Mouse (Mus musculus) MEL (cell line): Measurements from ENCODE around the gene Camkk2. TPM values are rescaled to one million over a fixed set of nuclear protein-coding genes. Genes with fewer than 3 reads are reported as not detected.
A peak's percentile ranks its signal among the peaks of the same experiment; 100 is the strongest.

Source experiments
- DNase-seq: peaks from one replicate; pipeline ENCODE4 v3.0.0; 2011; ENCODE audit warnings: low read depth, low spot score
- H3K27ac ChIP-seq: 2 replicates; pipeline ENCODE4 v1.5.1; 2012; ENCODE audit warnings: low read depth, mild to moderate bottlenecking, control low read depth, low read length, moderate library complexity; ENCODE audit not compliant: control insufficient read depth
- H3K27me3 ChIP-seq, 2 experiments: fragments of 150-350 bp in 1 of 2; sonication (generic) in 1 of 2; 2 replicates each; pipeline ENCODE4 v1.6.1; 2012; ENCODE audit warnings: low read length in 2 of 2, mild to moderate bottlenecking in 2 of 2, improper control_type of control experiment in 1 of 2, moderate library complexity in 1 of 2; ENCODE audit not compliant: insufficient read depth in 2 of 2, control insufficient read depth in 1 of 2
- H3K36me3 ChIP-seq, 2 experiments: 2 replicates each; pipeline ENCODE4 v1.6.1; 2012 to 2014; ENCODE audit warnings: low read length in 2 of 2, improper control_type of control experiment in 1 of 2, inconsistent platforms in 1 of 2, mild to moderate bottlenecking in 1 of 2; ENCODE audit not compliant: insufficient read depth in 2 of 2, control insufficient read depth in 1 of 2
- H3K4me1 ChIP-seq, 2 experiments: fragments of 150-350 bp in 1 of 2; sonication (generic) in 1 of 2; 2 replicates each; pipeline ENCODE4 v1.6.1; 2012; ENCODE audit warnings: low read length in 2 of 2, improper control_type of control experiment in 1 of 2, mild to moderate bottlenecking in 1 of 2; ENCODE audit not compliant: insufficient read depth in 2 of 2, control insufficient read depth in 1 of 2
- H3K4me3 ChIP-seq, 2 experiments: fragments of 150-350 bp in 1 of 2; sonication (generic) in 1 of 2; 2 replicates each; pipeline ENCODE4 v1.5.1; 2012; ENCODE audit warnings: low read depth in 2 of 2, low read length in 2 of 2, mild to moderate bottlenecking in 2 of 2, moderate library complexity in 2 of 2, control low read depth in 1 of 2, improper control_type of control experiment in 1 of 2; ENCODE audit not compliant: control insufficient read depth in 1 of 2, insufficient read depth in 1 of 2
- H3K79me2 ChIP-seq: 2 replicates; pipeline ENCODE4 v1.6.1; 2012; ENCODE audit warnings: mild to moderate bottlenecking, low read length, moderate library complexity; ENCODE audit not compliant: control insufficient read depth, poor library complexity, insufficient read depth
- H3K9ac ChIP-seq: 2 replicates; pipeline ENCODE4 v1.6.1; 2012; ENCODE audit warnings: low read depth, mild to moderate bottlenecking, control low read depth, low read length, moderate library complexity; ENCODE audit not compliant: control insufficient read depth, poor library complexity, severe bottlenecking
- H3K9me3 ChIP-seq: fragments of 150-350 bp; sonication (generic); replicated peaks from 2 replicates; pipeline ENCODE4 v1.6.1; 2012; ENCODE audit warnings: mild to moderate bottlenecking, low read length, improper control_type of control experiment, moderate library complexity; ENCODE audit not compliant: insufficient read depth
- BHLHE40 ChIP-seq: IDR thresholded peaks from 2 replicates; pipeline ENCODE4 v1.6.1; 2012; ENCODE audit warnings: low read depth, mild to moderate bottlenecking, inconsistent platforms, low read length, improper control_type of control experiment, borderline replicate concordance
- CHD1 ChIP-seq: IDR thresholded peaks from 2 replicates; pipeline ENCODE4 v1.6.1; 2012; ENCODE audit warnings: low read depth, mild to moderate bottlenecking, inconsistent platforms, low read length, improper control_type of control experiment
- CTCF ChIP-seq, 3 experiments: IDR thresholded peaks in 2 of 3; conservative IDR thresholded peaks in 1 of 3; 2 replicates each; pipeline ENCODE4 v1.5.1; 2011 to 2012; ENCODE audit warnings: low read length in 3 of 3, low read depth in 2 of 3, mild to moderate bottlenecking in 2 of 3, improper control_type of control experiment in 1 of 3, inconsistent platforms in 1 of 3, mixed read lengths in 1 of 3, moderate library complexity in 1 of 3; ENCODE audit not compliant: control insufficient read depth in 1 of 3, insufficient read depth in 1 of 3, poor library complexity in 1 of 3, severe bottlenecking in 1 of 3
- E2F4 ChIP-seq: IDR thresholded peaks from 2 replicates; pipeline ENCODE4 v1.6.1; 2011; ENCODE audit warnings: low read depth, low read length, improper control_type of control experiment, borderline replicate concordance
- EP300 ChIP-seq, 2 experiments: IDR thresholded peaks; 2 replicates each; pipeline ENCODE4 v1.6.1; 2011; ENCODE audit warnings: improper control_type of control experiment in 2 of 2, low read length in 2 of 2, low read depth in 1 of 2, mild to moderate bottlenecking in 1 of 2
- ETS1 ChIP-seq: IDR thresholded peaks from 2 replicates; pipeline ENCODE4 v1.6.1; 2012; ENCODE audit warnings: low read depth, mild to moderate bottlenecking, inconsistent platforms, low read length, improper control_type of control experiment, moderate library complexity
- GABPA ChIP-seq: IDR thresholded peaks from 2 replicates; pipeline ENCODE4 v1.6.1; 2012; ENCODE audit warnings: low read depth, mild to moderate bottlenecking, inconsistent platforms, low read length, improper control_type of control experiment, moderate library complexity
- GATA1 ChIP-seq: IDR thresholded peaks from 2 replicates; pipeline ENCODE4 v1.6.1; 2011; ENCODE audit warnings: low read depth, low read length, improper control_type of control experiment
- HCFC1 ChIP-seq: IDR thresholded peaks from 2 replicates; pipeline ENCODE4 v1.6.1; 2012; ENCODE audit warnings: low read depth, mild to moderate bottlenecking, inconsistent platforms, low read length, improper control_type of control experiment, moderate library complexity
- JUND ChIP-seq: IDR thresholded peaks from 2 replicates; pipeline ENCODE4 v1.6.1; 2011; ENCODE audit warnings: low read depth, mild to moderate bottlenecking, improper control_type of control experiment, low read length
- KAT2A ChIP-seq: conservative IDR thresholded peaks from 2 replicates; pipeline ENCODE4 v1.6.1; 2012; ENCODE audit warnings: low read depth, low read length, improper control_type of control experiment, inconsistent platforms
- MAFK ChIP-seq: IDR thresholded peaks from 2 replicates; pipeline ENCODE4 v1.6.1; 2011; ENCODE audit warnings: low read depth, mild to moderate bottlenecking, low read length, improper control_type of control experiment, borderline replicate concordance
- MXI1 ChIP-seq: IDR thresholded peaks from 2 replicates; pipeline ENCODE4 v1.6.1; 2011; ENCODE audit warnings: mild to moderate bottlenecking, low read depth, low read length, improper control_type of control experiment
- MYB ChIP-seq: IDR thresholded peaks from 2 replicates; pipeline ENCODE4 v1.6.1; 2011; ENCODE audit warnings: mild to moderate bottlenecking, low read depth, low read length, improper control_type of control experiment
- MYC ChIP-seq: IDR thresholded peaks from 2 replicates; pipeline ENCODE4 v1.6.1; 2011; ENCODE audit warnings: low read depth, mild to moderate bottlenecking, low read length, improper control_type of control experiment, moderate library complexity
- NRF1 ChIP-seq: IDR thresholded peaks from 2 replicates; pipeline ENCODE4 v1.6.1; 2014; ENCODE audit warnings: low read depth, mild to moderate bottlenecking, inconsistent platforms, low read length, improper control_type of control experiment, moderate library complexity; ENCODE audit not compliant: poor library complexity, insufficient read depth, severe bottlenecking
- POLR2A ChIP-seq, 2 experiments: IDR thresholded peaks; 2 replicates each; pipeline ENCODE4 v1.6.1; 2011 to 2012; ENCODE audit warnings: low read length in 2 of 2, mild to moderate bottlenecking in 2 of 2, control low read depth in 1 of 2, improper control_type of control experiment in 1 of 2, low read depth in 1 of 2, moderate library complexity in 1 of 2; ENCODE audit not compliant: control insufficient read depth in 1 of 2, insufficient read depth in 1 of 2, poor library complexity in 1 of 2
- POLR2AphosphoS2 ChIP-seq: IDR thresholded peaks from 2 replicates; pipeline ENCODE4 v1.6.1; 2011; ENCODE audit warnings: low read length, improper control_type of control experiment
- POLR2AphosphoS5 ChIP-seq: IDR thresholded peaks from 2 replicates; pipeline ENCODE4 v1.6.1; 2012; ENCODE audit warnings: low read depth, borderline replicate concordance, mild to moderate bottlenecking, inconsistent platforms, low read length, moderate library complexity, mixed read lengths
- RAD21 ChIP-seq: IDR thresholded peaks from 2 replicates; pipeline ENCODE4 v1.6.1; 2011; ENCODE audit warnings: mild to moderate bottlenecking, low read depth, low read length, improper control_type of control experiment
- RCOR1 ChIP-seq: IDR thresholded peaks from 2 replicates; pipeline ENCODE4 v1.6.1; 2012; ENCODE audit warnings: low read depth, mild to moderate bottlenecking, inconsistent platforms, low read length, improper control_type of control experiment
- TBP ChIP-seq: IDR thresholded peaks from 2 replicates; pipeline ENCODE4 v1.8.0; 2011; ENCODE audit warnings: low read depth, low read length, improper control_type of control experiment
- TCF12 ChIP-seq: IDR thresholded peaks from 2 replicates; pipeline ENCODE4 v1.6.1; 2014; ENCODE audit warnings: low read depth, mild to moderate bottlenecking, inconsistent platforms, low read length, improper control_type of control experiment, moderate library complexity
- USF1 ChIP-seq: IDR thresholded peaks from 2 replicates; pipeline ENCODE4 v1.6.1; 2014; ENCODE audit warnings: low read depth, mild to moderate bottlenecking, inconsistent platforms, low read length, improper control_type of control experiment, moderate library complexity
- USF2 ChIP-seq, 2 experiments: IDR thresholded peaks; 2 replicates each; pipeline ENCODE4 v1.6.1; 2011 to 2012; ENCODE audit warnings: improper control_type of control experiment in 2 of 2, low read length in 2 of 2, borderline replicate concordance in 1 of 2, inconsistent platforms in 1 of 2, low read depth in 1 of 2, mild to moderate bottlenecking in 1 of 2; ENCODE audit not compliant: insufficient read depth in 1 of 2
- ZKSCAN1 ChIP-seq: IDR thresholded peaks from 2 replicates; pipeline ENCODE4 v1.6.1; 2012; ENCODE audit warnings: low read depth, mild to moderate bottlenecking, inconsistent platforms, low read length, improper control_type of control experiment, moderate library complexity
- ZMIZ1 ChIP-seq: IDR thresholded peaks from 2 replicates; pipeline ENCODE4 v1.6.1; 2012; ENCODE audit warnings: low read depth, mild to moderate bottlenecking, inconsistent platforms, low read length, improper control_type of control experiment, moderate library complexity
- ZNF384 ChIP-seq: IDR thresholded peaks from 2 replicates; pipeline ENCODE4 v1.6.1; 2012; ENCODE audit warnings: low read depth, mild to moderate bottlenecking, inconsistent platforms, low read length, improper control_type of control experiment
- polyA plus RNA-seq, 2 experiments: library from polyadenylated mRNA; stranded (reverse) in 1 of 2; unstranded in 1 of 2; fragments of >175 nt in 1 of 2; fragments of >200 nt in 1 of 2; gene quantifications; 2 replicates each; pipeline versions ENCODE4 v1.2.1 to v1.2.4; 2012; ENCODE audit warnings: low replicate concordance in 2 of 2, low read depth in 1 of 2; ENCODE audit not compliant: insufficient read length in 2 of 2, insufficient read depth in 1 of 2, missing spikeins in 1 of 2
- total RNA-seq: library from RNA; depleted of rRNA; stranded (reverse); fragments of 300-350 nt; gene quantifications from 2 replicates; pipeline ENCODE4 v1.2.3, GENCODE M21; 2012

Camkk2 gene
- total and polyA plus RNA-seq, 3 experiments = 23.7 to 24.8 TPM; not detected in 1

DNA sequence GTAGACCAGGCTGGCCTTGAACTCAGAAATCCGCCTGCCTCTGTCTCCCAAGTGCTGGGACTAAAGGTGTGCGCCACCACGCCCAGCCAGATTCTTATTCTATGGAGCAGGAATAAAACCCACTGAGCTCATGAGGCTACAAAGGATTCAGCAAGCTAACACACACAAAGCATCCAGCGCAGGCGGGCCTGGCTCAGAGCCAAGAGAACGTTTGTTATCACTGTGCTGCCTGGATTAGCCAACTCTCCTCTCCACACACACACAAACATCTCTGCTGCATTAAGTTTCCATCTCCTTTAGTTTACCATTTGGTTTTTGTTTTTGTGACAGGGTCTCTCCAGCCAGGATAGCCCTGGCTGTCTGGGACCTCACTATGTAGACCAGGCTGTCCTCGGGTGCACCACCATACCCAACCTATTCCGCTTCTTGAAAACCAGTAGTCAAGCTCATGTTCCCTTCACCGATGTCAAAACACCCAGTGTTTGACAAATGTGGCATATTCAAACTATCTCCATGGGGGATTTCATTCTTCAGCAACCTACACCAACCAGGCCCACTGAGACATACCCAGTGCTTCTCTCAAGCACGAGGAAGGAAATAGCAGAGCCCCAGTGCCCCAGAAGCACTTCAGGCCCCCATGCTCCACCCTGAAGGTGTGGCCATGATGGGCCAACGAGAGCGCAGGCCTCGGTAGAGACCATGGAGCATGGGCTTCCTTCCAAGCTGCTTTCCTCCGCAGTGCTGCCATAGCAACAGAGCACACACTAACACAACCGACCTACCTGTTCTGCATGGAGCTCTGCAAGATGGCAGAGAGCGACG, 19.6 kb upstream of the Camkk2 start (continued):
- no peak for TF ChIP-seq CTCF (IDR thresholded peaks at IDR 0.05 in 2 of 3, conservative IDR thresholded peaks at IDR 0.05 in 1 of 3; ENCODE audit: control insufficient read depth in 1 of 3, insufficient read depth in 1 of 3, low read depth in 2 of 3, low read length in 3 of 3, poor library complexity in 1 of 3, severe bottlenecking in 1 of 3)
- no peak for TF ChIP-seq USF2 (IDR thresholded peaks at IDR 0.05; ENCODE audit: borderline replicate concordance in 1 of 2, insufficient read depth in 1 of 2, low read depth in 1 of 2, low read length in 2 of 2)
- peak; percentile 68 for TF ChIP-seq HCFC1
- TF ChIP-seq ZNF384 = no peak
- peak; percentile 93 for TF ChIP-seq MXI1
- no peak for TF ChIP-seq CHD1
- no peak for TF ChIP-seq MAFK
- TF ChIP-seq E2F4 = no peak
- no peak for TF ChIP-seq GABPA
- 0 out of 2 replicates have a peak, but pooled peaks have one; percentile 9 for TF ChIP-seq MYB
- TF ChIP-seq GATA1 = peak; percentile 88
- peak; percentile 35; the same call in 1 of the 2 replicates for TF ChIP-seq TCF12
- TF ChIP-seq BHLHE40 = no peak
- TF ChIP-seq POLR2A (IDR thresholded peaks at IDR 0.05; ENCODE audit: control insufficient read depth in 1 of 2, insufficient read depth in 1 of 2, low read depth in 1 of 2, low read length in 2 of 2, poor library complexity in 1 of 2) = peak in 1 of 2 experiments; percentile 65; a peak in 2 of 4 replicates
- TF ChIP-seq ZMIZ1 = 0 out of 2 replicates have a peak, but pooled peaks have one; percentile 40
- TF ChIP-seq POLR2AphosphoS5 = no peak
- peak; percentile 38; the same call in 1 of the 2 replicates for TF ChIP-seq NRF1
- no peak for TF ChIP-seq TBP
- no peak for TF ChIP-seq RCOR1
- no peak for TF ChIP-seq RAD21
- TF ChIP-seq KAT2A = no peak
- TF ChIP-seq MYC = peak; percentile 68
- TF ChIP-seq, all 39 proteins: peak for 15

DNA sequence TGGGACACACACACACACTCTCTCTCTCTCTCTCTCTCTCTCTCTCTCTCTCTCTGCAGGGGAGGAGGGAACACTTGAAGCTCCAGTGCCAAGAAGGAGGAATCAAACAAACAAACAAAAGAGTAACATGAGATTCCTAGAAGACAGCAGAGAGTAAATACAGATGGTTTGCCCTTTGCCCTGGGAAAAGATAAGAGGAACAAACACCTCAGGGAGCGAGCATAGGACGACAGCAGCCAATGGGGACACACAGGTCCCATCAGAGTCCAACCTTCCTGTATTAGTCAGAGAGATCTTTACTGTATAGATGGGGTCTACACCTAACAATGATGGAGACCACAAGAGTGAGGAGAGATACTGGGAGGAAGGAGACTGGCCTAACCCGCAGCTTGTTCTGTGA, 18.7 kb upstream of the Camkk2 start:
- TF ChIP-seq EP300 (IDR thresholded peaks at IDR 0.05; ENCODE audit: low read depth in 1 of 2, low read length in 2 of 2) (no peak), MYB (no peak), RAD21 (no peak), POLR2AphosphoS2 (no peak), ZKSCAN1 (no peak), ZNF384 (no peak), ETS1 (no peak), TCF12 (no peak), JUND (no peak), MXI1 (no peak), USF2 (IDR thresholded peaks at IDR 0.05; ENCODE audit: borderline replicate concordance in 1 of 2, insufficient read depth in 1 of 2, low read depth in 1 of 2, low read length in 2 of 2) (no peak), NRF1 (no peak), ZMIZ1 (no peak), CHD1 (no peak), USF1 (no peak), MAFK (no peak)
- Histone ChIP-seq H3K27ac (no peak overlapping the region), H3K9ac (no peak overlapping the region)

More for the DNA sequence above, 18.7 kb upstream of the Camkk2 start:
- H3K9me3 ChIP-seq = no peaks in the 10 kb centered on the region
- DNase-seq = no peak
- H3K36me3 ChIP-seq = peaks cover 18 to 21% of the 10 kb centered on the region in 2 experiments
- H3K27me3 ChIP-seq = no peaks in the 10 kb centered on the region
- H3K4me1 ChIP-seq = peaks cover 9 to 14% of the 10 kb centered on the region in 2 experiments
- H3K79me2 ChIP-seq = no peaks in the 10 kb centered on the region
- H3K4me3 ChIP-seq = no peak overlapping the region
